Mouse (Mus musculus): ENCODE measurements around the gene Tnfsf13. TPM values are rescaled to one million over a fixed set of nuclear protein-coding genes. Genes with fewer than 3 reads are reported as not detected.
A peak's percentile ranks its signal among the peaks of the same experiment; 100 is the strongest.
"Not testable (repeated sequence)": the region's sequence is repeated elsewhere in the genome, so short reads cannot be mapped to it uniquely, and the experiment has no call there.

Tnfsf13 gene
- 0.33 and 0.54 TPM in 2 replicates for polyA plus RNA-seq (2015; fragmentation: Nextera tagmentation; extraction: Ambion mirVana)

DNA sequence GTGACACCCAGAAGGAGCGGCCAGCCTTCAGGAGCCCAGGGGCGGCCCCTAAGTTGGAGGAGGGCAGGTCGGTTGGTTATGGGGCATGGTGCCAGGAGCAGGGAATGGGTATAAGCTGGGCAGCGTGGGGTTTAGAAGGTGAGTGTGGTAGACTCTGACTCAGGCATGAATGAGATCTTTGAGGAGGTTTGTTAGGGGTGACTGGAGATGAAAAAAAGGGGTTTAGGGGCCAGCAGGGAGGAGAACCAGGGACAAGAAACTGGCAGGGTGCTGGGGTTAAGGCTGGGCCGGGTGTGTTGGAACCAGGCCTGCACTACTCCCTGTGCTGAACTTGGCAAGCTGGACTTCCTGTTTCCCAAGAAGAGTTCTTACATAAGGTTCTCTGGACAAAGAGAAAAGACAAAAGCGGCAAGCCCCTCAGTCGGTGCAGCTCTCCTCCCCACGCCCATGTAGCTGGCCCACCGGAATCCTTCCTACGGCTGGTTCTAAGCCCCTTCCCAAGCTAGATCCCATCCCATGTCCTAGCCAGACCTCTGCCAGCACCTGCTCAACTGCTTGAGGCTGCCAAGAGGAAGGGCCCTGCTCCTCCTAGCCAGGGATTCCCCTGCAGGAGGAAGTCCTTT, at the start of gene Tnfsf13:
Gene Tnfsf13 (minus strand): TSS at position 259 of the 623 bp plus-strand sequence.
- Histone ChIP-seq H3K27ac (peak within 1 kb of the TSS; percentile 51), H3K9me3 (no peaks in the 10 kb centered on the region), H3K9ac (peak within 1 kb of the TSS; percentile 32; the same call in 1 of the 2 replicates), H3K4me2 (replicated peaks) (0 out of 2 replicates have a peak within 1 kb of the TSS, but pooled peaks have one; percentile 19), H3K36me3 (no peaks in the 10 kb centered on the region), H3K4me3 (replicated peaks) (no peak within 1 kb of the TSS), H3K4me1 (replicated peaks) (peaks cover 22% of the 10 kb centered on the region), H3K27me3 (replicated peaks) (no peaks in the 10 kb centered on the region)
- ATAC-seq, result no peak
- 68% methylated on average over 10 of the region's 10 CpGs for WGBS

GRCm38 (mm10) chr11:69731408-69731807, 45.8 kb upstream of the Tnfsf13 start:
- not testable (repeated sequence) for H3K4me1 ChIP-seq (replicated peaks); H3K9me3 ChIP-seq; H3K9ac ChIP-seq; H3K27ac ChIP-seq; ATAC-seq; H3K27me3 ChIP-seq (replicated peaks); H3K4me3 ChIP-seq (replicated peaks); H3K4me2 ChIP-seq (replicated peaks)
- whole genome bisulfite sequencing, result 88% methylated on average over 2 of the region's 3 CpGs
- peaks cover 25% of the 10 kb centered on the region for H3K36me3 ChIP-seq

DNA sequence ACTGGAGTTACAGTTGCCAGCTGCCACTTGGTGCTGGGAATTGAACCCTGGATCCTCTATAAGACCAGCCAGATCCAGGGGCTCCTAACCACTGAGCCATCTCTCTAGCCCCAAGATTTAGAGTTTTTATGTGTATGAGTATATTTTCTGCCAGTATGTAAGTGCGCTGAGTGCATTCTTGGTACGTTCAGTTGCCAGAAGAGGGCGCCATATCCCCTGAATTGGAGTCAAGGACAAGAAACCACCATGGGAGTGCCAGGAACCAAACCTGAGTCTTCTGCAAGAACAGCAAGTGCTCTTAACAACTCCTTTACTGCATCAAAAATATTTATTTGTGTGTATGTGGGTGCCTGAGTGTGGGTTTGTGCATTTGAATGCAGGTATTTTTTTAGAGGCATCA, 43.5 kb upstream of the Tnfsf13 start:
- Histone ChIP-seq H3K36me3 (peaks cover 3% of the 10 kb centered on the region), H3K9ac (no peak overlapping the region), H3K4me1 (replicated peaks) (no peaks in the 10 kb centered on the region), H3K9me3 (no peaks in the 10 kb centered on the region), H3K4me2 (replicated peaks) (no peak overlapping the region), H3K4me3 (replicated peaks) (no peak overlapping the region), H3K27me3 (replicated peaks) (no peaks in the 10 kb centered on the region), H3K27ac (no peak overlapping the region)
- ATAC-seq, result no peak
- 35% methylated on average over 3 of the region's 3 CpGs for WGBS

GRCm38 (mm10) chr11:69725951-69726350, 40.4 kb upstream of the Tnfsf13 start:
- no peak overlapping the region for H3K4me2 ChIP-seq (replicated peaks)
- H3K4me3 ChIP-seq (replicated peaks), result no peak overlapping the region
- no peak overlapping the region for H3K27ac ChIP-seq
- no peaks in the 10 kb centered on the region for H3K36me3 ChIP-seq
- WGBS, result 42% methylated on average over 5 of the region's 5 CpGs
- H3K9me3 ChIP-seq, result no peaks in the 10 kb centered on the region
- H3K27me3 ChIP-seq (replicated peaks), result no peaks in the 10 kb centered on the region
- H3K4me1 ChIP-seq (replicated peaks), result no peaks in the 10 kb centered on the region
- no peak for ATAC-seq
- no peak overlapping the region for H3K9ac ChIP-seq

DNA sequence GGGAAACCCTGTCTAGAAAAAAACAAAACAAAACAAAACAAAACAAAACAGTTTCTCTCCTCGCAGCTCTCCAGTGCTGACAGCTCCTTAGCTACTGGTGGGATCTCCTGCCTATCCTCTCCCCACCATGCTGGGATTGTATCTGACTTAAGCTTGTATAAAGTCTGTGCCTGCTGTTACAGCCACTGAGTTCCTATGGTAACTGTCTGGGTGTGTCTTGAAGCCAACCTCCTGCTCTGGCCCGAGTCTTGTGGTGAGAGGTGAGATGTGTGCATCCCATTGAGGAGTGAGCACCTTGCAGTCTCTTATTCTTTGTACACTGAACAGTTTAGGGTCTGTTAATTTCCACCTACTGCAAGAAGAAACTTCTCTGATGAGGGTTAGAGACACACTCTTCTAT, 37.5 kb upstream of the Tnfsf13 start:
- Histone ChIP-seq H3K4me2 (replicated peaks) (no peak overlapping the region), H3K27ac (no peak overlapping the region), H3K4me1 (replicated peaks) (peaks cover 4% of the 10 kb centered on the region; the same call in 1 of the 2 replicates), H3K27me3 (replicated peaks) (no peaks in the 10 kb centered on the region), H3K9ac (no peak overlapping the region), H3K9me3 (no peaks in the 10 kb centered on the region), H3K4me3 (replicated peaks) (no peak overlapping the region), H3K36me3 (no peaks in the 10 kb centered on the region)
- no peak for ATAC-seq
- WGBS, result 41% methylated on average over 2 of the region's 2 CpGs

DNA sequence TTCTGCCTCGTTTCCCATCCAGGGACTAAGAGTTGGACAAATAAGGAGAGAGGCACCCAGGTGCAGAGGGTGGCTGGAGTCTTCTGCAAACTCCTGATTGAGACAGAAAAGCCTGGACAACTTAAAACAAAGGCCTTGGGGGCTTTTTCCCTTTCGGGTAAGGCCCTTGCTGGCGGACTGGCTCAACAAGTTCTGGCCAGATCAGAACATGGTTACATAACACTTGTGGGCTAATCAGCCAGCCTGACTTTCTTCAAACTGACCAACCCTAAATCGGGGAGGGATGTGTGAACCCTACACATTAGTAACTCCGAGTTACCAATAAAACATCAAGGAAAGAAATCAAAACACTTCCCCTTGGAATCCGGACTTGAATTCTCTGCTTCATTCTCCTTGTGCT, 35.3 kb upstream of the Tnfsf13 start:
- 59% methylated on average over 6 of the region's 6 CpGs for WGBS
- H3K4me2 ChIP-seq (replicated peaks), result no peak overlapping the region
- no peak for ATAC-seq
- no peaks in the 10 kb centered on the region for H3K27me3 ChIP-seq (replicated peaks)
- no peak overlapping the region for H3K9ac ChIP-seq
- peaks cover 7% of the 10 kb centered on the region; the same call in 1 of the 2 replicates for H3K4me1 ChIP-seq (replicated peaks)
- H3K36me3 ChIP-seq, result no peaks in the 10 kb centered on the region
- H3K4me3 ChIP-seq (replicated peaks), result no peak overlapping the region
- H3K9me3 ChIP-seq, result no peaks in the 10 kb centered on the region
- no peak overlapping the region for H3K27ac ChIP-seq

GRCm38 (mm10) chr11:69719423-69719822, 33.8 kb upstream of the Tnfsf13 start:
- Histone ChIP-seq H3K36me3 (no peaks in the 10 kb centered on the region), H3K4me2 (replicated peaks) (no peak overlapping the region), H3K9me3 (no peaks in the 10 kb centered on the region), H3K4me3 (replicated peaks) (no peak overlapping the region), H3K27ac (no peak overlapping the region), H3K9ac (no peak overlapping the region), H3K27me3 (replicated peaks) (no peaks in the 10 kb centered on the region), H3K4me1 (replicated peaks) (peaks cover 11% of the 10 kb centered on the region; the same call in 1 of the 2 replicates)
- whole genome bisulfite sequencing, result 72% methylated on average over 6 of the region's 6 CpGs
- no peak for ATAC-seq

GRCm38 (mm10) chr11:69718661-69719060, 33.1 kb upstream of the Tnfsf13 start:
- Histone ChIP-seq H3K4me3 (replicated peaks) (no peak overlapping the region), H3K4me1 (replicated peaks) (peaks cover 11% of the 10 kb centered on the region; the same call in 1 of the 2 replicates), H3K27ac (0 out of 2 replicates have a peak overlapping the region, but pooled peaks have one; percentile 9), H3K9me3 (no peaks in the 10 kb centered on the region), H3K36me3 (no peaks in the 10 kb centered on the region), H3K4me2 (replicated peaks) (peak overlapping the region; percentile 41; the same call in 1 of the 2 replicates), H3K27me3 (replicated peaks) (no peaks in the 10 kb centered on the region), H3K9ac (no peak overlapping the region)
- WGBS, result 24% methylated on average over 15 of the region's 15 CpGs
- ATAC-seq, result peak; percentile 79

GRCm38 (mm10) chr11:69716953-69717352, 31.4 kb upstream of the Tnfsf13 start:
- Histone ChIP-seq H3K9ac (no peak overlapping the region), H3K9me3 (no peaks in the 10 kb centered on the region), H3K36me3 (no peaks in the 10 kb centered on the region), H3K27me3 (replicated peaks) (no peaks in the 10 kb centered on the region), H3K4me3 (replicated peaks) (no peak overlapping the region), H3K4me2 (replicated peaks) (no peak overlapping the region), H3K27ac (no peak overlapping the region), H3K4me1 (replicated peaks) (peaks cover 11% of the 10 kb centered on the region; the same call in 1 of the 2 replicates)
- 67% methylated on average over 4 of the region's 4 CpGs for WGBS
- no peak for ATAC-seq

- ATAC-seq, result 0 out of 2 replicates have a peak, but pooled peaks have one; percentile 37
- no peaks in the 10 kb centered on the region for H3K9me3 ChIP-seq
- 13% methylated on average over 5 of the region's 5 CpGs for WGBS
- peaks cover 11% of the 10 kb centered on the region; the same call in 1 of the 2 replicates for H3K4me1 ChIP-seq (replicated peaks)
- H3K36me3 ChIP-seq, result no peaks in the 10 kb centered on the region
- no peak overlapping the region for H3K4me2 ChIP-seq (replicated peaks)
- H3K9ac ChIP-seq, result no peak overlapping the region
- H3K4me3 ChIP-seq (replicated peaks), result no peak overlapping the region
- no peaks in the 10 kb centered on the region for H3K27me3 ChIP-seq (replicated peaks)
- H3K27ac ChIP-seq, result no peak overlapping the region
These were observed 30.3 kb upstream of the Tnfsf13 start for GRCm38 (mm10) chr11:69715929-69716328.

GRCm38 (mm10) chr11:69715482-69715881, 29.9 kb upstream of the Tnfsf13 start:
- Histone ChIP-seq H3K36me3 (no peaks in the 10 kb centered on the region), H3K9ac (no peak overlapping the region), H3K27ac (no peak overlapping the region), H3K4me1 (replicated peaks) (peaks cover 11% of the 10 kb centered on the region; the same call in 1 of the 2 replicates), H3K9me3 (no peaks in the 10 kb centered on the region), H3K4me3 (replicated peaks) (no peak overlapping the region), H3K27me3 (replicated peaks) (no peaks in the 10 kb centered on the region), H3K4me2 (replicated peaks) (no peak overlapping the region)
- WGBS, result 60% methylated on average over 9 of the region's 9 CpGs
- ATAC-seq, result no peak

GRCm38 (mm10) chr11:69714636-69715329, 29.2 kb upstream of the Tnfsf13 start:
- Histone ChIP-seq H3K9me3 (no peaks in the 10 kb centered on the region), H3K27ac (no peak overlapping the region), H3K4me2 (replicated peaks) (no peak overlapping the region), H3K27me3 (replicated peaks) (no peaks in the 10 kb centered on the region), H3K4me1 (replicated peaks) (peaks cover 11% of the 10 kb centered on the region; the same call in 1 of the 2 replicates), H3K9ac (no peak overlapping the region), H3K36me3 (no peaks in the 10 kb centered on the region), H3K4me3 (replicated peaks) (no peak overlapping the region)
- ATAC-seq, result no peak
- WGBS, result 78% methylated on average over 18 of the region's 18 CpGs

Data from intestine, embryonic 15.5 days (tissue).